Mouse (Mus musculus): ENCODE results near the gene Ankmy1. TPM values are rescaled to one million over a fixed set of nuclear protein-coding genes. Genes with fewer than 3 reads are reported as not detected.

Gene Ankmy1
- total RNA-seq, 2 experiments from 2014 or later: not detected

DNA sequence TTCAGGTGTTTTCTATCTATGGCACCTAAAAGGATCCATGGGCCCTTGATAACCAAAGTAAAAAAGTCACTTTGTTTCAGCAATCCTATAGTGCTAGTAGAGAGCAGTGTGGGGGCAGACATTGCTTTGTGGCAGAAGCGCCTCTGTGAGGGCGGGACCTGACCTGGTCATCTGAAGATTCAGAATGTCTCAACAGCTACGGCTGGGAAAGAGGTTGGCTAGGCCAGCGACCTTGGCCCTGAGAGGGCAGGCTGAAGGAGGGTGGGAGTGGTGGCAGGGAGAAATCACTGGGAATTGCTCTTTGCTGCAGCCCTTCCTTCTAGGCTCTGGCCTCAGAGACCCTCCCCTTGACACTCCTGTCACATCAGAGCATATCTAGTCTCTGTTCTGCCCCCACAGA lies 11.5 kb upstream of the Ankmy1 start:
- ATAC-seq (replicated peaks; ENCODE audit: low FRiP score, poor library complexity, severe bottlenecking): no peak

DNA sequence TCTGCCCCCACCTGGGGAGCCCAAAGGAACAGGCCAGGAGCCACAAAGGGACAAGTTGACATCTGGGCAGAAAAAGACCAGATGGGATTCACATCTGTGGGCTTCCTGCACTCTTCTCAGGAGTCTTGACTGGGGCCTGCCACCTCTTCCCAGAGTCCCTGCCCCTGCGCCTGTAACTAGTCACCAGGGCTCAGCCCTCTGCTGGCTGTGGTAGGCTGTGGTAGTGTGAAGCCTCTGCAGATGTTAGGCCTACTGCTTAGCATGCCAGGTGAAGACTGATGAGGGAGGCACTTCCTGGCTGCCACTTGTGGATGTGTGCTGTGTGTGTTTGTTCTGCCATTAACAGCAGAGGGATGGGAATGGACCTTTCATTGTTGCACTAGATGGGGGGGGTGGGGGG lies 9.6 kb upstream of the Ankmy1 start:
- ATAC-seq (replicated peaks; ENCODE audit: low FRiP score, poor library complexity, severe bottlenecking): no peak

DNA sequence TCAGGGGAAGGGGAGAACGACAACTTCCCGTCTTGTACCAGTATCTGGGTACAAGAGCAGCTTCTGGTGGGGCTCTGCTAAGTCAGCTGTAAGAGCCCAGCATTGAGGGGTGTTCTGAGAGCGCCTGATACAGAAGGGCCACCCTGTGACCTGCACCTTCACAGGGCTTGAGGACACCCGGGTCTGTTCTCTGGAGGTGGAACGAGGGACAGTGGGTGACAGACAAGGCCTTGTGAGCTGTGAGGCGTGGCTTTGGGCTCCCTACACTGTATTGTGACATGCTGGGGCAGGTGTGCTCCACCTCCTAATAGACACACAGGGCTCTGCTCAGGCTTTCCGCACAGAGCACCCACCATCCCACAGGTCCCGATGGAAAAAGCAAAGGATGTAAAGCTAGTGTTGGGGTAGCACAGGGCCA lies 9.0 kb upstream of the Ankmy1 start:
- no peak for ATAC-seq (replicated peaks; ENCODE audit: low FRiP score, poor library complexity, severe bottlenecking)

DNA sequence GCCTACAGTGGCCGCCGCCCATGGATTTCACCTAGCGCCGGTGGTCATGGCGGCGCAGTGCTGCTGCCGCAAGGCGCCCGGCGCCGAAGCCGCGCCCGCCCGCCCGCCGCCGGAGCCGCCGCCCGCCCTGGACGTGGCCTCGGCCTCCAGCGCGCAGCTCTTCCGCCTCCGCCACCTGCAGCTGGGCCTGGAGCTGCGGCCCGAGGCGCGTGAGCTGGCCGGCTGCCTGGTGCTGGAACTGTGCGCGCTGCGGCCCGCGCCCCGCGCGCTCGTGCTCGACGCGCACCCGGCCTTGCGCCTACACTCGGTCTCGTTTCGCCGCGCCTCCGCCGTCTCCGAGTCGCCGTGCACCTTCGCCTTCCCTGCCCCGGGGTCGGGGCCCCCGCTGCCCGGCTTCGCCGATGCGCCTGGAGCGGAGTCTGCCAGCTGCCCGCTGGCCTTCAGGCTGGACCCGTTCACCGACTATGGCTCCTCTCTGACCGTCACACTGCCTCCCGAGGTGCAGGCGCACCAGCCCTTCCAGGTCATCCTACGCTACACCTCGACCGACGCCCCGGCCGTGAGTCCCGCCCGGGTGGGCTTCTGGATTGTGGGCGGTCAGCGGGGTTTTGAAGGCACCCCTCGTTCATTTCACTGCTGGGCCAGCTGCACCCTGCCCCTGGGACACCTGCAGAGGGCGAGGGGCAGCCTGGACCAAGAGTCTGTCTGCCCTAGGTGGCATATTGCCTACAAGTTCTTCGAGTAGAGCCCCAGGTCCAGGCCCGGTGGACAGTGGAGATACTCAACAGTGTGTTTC lies 8.4 kb upstream of the Ankmy1 start:
- ATAC-seq (replicated peaks; ENCODE audit: low FRiP score, poor library complexity, severe bottlenecking): no peak

DNA sequence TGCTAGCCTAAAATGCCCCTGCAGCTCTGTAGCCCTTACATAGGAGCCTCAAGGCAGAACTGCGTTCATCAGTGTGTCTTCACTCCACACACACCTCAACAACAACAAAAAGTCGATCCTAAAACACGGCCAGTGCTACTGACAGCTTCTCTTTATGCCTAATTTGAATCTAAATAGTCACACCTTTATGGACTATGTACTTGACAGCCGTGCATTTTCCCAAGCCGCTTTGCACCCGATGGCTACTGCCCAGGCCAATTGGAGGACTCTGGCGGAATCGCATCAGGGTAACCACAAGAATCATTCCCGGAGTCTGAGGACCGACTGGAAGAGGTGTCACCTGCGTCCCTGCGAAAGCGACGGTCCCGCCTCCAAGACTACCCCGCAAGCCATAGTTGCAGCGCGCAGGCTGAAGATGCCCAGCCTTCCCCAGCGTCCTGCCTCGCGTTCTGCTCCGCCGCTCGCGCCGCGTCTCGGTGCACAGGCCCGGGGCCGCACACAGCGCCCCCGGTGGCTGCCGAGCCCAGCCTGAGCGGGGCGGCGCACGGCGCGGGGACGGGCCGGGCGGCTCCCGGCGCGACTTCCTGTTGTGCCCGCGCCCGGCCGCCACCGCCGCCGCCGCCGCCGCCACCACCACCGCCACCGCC lies 7.7 kb upstream of the Ankmy1 start, which contains the start of gene Rnpepl1:
TSS of gene Rnpepl1 (plus strand) at position 545 of the 647 bp plus-strand sequence.
- peak; percentile 63 for ATAC-seq (replicated peaks; ENCODE audit: low FRiP score, poor library complexity, severe bottlenecking)

DNA sequence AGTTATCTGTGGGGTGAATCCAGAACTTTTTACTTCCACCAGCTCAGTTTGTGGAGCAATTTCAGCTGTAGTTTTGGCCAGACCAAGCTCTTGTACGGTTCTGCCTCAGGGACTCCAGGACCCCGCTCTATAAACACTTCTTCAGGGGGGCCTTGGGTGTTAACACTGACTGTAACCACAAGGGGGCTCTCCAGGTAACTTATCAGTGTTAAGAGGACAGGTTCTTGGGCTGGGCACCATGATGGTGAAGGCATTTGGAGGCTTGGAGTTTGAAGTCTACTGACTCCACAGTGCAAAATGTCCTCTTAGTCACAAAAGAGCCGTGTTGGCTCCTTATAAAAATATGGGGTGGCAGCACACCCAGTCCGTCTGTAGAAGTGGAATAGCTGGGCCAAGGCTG lies 6.4 kb upstream of the Ankmy1 start:
- ATAC-seq (replicated peaks; ENCODE audit: low FRiP score, poor library complexity, severe bottlenecking): no peak

DNA sequence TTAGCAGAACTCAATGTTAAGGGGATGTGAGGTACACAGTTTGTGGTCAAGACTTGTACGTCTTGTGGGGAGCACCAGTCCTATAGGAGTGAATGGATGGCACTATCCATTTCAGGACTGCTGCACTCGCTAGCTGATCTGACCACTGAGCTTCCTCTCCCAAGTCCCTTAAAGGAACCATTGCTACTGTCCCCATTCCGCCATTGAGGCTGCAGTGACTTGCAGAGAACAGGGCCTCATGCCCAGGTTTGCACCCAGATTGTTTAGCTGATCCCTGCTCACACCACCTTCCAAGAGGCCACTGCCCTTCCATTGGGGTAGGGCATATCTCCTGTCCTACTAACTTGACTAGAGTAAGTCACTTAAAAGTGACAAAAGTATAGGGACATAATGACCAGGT lies 6.0 kb upstream of the Ankmy1 start:
- no peak for ATAC-seq (replicated peaks; ENCODE audit: low FRiP score, poor library complexity, severe bottlenecking)

DNA sequence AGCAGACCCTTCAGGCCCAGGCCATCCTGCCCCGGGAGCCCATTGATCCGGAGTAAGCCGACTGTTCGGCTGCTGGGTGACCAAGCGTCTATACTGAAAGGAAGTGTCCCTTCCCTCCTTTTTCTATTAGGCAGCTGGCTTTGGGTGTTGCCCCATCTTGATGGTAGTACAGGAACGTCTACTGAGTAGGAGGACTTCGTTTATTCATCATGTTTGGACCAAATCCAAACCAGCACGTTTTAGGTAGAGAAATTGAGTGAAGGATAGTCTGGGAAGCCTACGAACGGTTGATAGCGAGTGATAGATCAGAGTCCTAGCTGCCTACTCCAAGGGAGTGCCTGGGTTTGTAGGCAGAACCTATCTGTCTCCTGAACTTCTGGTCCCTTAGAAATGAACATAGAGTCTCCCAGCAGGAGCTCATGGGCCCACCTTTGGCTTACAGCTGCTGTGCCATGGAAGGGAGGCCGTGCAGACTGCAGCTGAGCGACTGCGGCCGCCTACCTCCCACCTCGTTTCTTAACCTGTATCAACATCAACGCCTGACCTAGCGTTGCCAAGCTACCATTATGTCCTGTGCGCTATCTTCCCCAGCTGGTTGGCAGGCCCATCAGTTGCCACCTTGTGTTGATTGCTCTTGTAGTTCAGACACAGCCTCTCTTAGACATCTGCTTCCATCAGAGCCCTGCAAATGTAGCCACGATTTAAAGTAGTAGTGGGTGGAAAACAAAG lies 5.1 kb upstream of the Ankmy1 start:
- ATAC-seq (replicated peaks; ENCODE audit: low FRiP score, poor library complexity, severe bottlenecking): peak; percentile 42

DNA sequence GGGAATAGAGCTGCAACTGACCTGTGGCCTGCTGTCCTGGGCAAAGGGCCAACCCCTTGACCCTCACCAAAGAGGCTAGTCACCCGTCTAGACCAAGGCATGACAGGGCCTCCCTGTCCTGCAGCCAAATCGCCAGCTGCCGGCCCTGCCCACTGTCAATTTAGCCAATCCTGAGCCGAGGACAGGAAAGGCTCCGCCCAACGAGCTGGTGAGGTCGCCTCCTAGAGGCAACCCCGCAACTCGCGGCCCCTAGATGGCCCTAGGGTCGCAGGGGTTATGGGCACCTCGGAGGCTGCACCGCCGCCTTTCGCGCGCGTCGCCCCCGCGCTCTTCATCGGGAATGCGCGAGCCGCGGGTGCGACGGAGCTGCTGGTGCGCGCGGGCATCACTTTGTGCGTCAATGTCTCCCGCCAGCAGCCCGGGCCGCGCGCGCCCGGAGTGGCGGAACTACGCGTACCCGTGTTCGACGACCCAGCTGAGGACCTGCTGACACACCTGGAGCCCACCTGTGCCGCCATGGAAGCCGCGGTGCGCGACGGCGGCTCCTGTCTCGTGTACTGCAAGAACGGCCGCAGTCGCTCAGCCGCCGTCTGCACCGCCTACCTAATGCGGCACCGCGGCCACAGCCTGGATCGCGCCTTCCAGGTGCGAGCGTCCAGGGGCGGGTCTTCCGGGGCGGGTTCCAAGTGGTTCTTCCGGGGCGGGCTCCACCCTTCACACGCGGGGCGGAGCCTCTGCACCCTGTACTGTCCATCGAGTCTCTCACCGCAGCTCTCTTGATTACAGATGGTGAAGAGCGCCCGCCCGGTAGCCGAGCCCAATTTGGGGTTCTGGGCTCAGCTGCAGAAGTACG lies 4.3 kb upstream of the Ankmy1 start, which contains the start of gene Dusp28:
TSS of gene Dusp28 (plus strand) at position 203 of the 853 bp plus-strand sequence.
- peak; percentile 81 for ATAC-seq (replicated peaks; ENCODE audit: low FRiP score, poor library complexity, severe bottlenecking)

DNA sequence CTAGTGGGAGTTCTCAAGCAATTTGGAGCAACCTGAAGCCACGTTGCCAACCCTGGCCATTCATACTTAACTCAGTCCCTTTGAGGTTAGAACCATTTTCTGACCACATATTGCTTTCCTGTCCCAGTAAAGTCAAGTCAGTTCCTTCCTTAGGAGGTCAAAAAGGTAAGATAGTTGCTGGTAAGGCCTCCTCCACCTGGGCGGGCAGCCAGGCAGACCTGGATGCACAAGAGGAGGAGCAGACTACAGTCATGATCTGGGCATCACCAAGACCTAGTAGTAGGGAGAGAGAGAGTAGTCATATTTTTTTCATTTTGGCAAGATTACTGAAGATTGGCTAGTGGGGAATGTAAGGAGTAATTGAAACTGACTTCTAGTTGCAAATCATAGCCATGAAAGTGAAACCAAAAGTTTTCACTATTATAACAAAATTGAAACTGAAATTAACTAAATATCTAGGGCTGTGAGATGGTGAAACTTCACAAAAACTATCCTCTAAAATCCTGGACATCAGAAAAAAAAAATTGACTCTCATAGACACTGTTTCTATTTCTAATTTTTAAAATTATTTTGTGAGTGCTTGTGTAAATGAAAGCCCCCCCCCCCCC lies 3.1 kb upstream of the Ankmy1 start:
- no peak for ATAC-seq (replicated peaks; ENCODE audit: low FRiP score, poor library complexity, severe bottlenecking)

DNA sequence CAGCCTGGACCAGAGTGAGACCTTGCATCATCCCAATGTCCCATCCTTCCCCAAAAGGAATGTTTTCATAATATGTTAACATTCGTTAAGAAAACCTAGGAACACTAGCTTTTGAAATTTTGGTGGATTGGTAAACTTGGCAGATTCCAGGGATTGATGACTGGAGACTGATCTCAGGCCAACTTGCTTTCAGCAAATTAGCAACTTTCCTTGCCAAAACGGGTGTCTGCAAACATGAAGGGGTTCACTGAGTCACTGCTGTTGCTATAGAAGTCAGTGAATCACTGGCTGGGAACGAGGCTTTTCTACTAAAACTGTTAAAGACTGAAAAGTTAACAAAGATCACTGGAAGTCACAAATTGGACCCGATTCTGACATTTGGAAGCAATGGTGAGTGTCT lies 921 bp upstream of the Ankmy1 start:
- ATAC-seq (replicated peaks; ENCODE audit: low FRiP score, poor library complexity, severe bottlenecking): no peak

DNA sequence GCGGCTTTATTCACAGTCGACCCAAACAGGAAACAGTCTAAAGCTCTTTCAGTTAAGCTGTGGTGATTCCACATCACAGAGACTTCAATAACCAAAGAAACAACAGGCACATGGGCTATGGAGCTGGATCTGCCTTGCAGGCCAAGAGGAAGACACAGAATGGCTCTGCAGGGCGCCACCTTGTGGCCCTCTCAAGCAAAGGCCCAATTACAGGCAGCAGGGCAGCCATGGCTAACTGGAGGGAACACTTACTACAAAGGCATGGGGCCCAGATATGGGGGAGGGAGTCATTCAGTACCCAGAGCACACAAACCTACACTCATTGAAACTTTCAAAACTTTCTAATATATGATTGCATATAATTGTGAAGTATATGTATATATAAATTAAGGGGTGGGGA lies 7.6 kb downstream of the Ankmy1 start:
- peak; percentile 94 for ATAC-seq (replicated peaks; ENCODE audit: low FRiP score, poor library complexity, severe bottlenecking)

DNA sequence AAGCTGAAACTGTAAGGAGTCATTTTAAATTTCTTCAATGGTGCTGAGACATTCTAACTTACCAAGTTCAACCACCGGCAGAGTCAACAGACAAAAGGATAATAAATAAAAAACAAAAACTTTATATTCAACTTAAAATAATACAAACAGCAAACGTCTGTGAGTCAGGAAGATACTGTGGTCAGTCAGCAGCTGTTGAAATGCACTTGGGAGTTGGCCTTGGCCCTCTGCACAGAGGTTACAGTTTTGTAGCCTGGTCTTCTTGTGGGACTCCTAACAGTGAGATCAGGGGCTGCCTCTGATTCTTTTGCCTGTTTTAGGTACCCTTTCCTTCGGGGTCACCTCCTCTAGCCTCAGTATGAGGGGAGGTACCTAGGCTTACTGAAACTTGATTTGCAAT lies 8.8 kb downstream of the Ankmy1 start:
- no peak for ATAC-seq (replicated peaks; ENCODE audit: low FRiP score, poor library complexity, severe bottlenecking)

DNA sequence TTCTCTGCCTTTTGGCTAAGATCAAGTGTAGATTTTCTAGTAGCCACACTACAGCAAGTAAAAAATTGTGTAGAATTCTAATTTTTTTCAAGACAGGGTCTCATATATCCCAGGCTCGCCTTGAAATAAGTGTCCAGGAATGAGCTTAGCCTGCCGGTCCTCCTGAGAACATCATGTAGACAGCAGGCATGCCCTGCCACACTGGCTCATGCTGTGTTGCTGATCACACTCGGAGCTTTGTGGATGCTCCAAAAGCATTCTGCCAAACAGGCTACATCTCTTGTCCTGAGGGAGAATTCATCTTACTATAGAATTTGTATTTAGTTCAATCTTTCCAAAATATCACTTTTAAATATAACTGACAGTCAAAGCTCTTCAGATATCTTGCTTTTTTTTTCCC lies 9.9 kb downstream of the Ankmy1 start:
- no peak for ATAC-seq (replicated peaks; ENCODE audit: low FRiP score, poor library complexity, severe bottlenecking)

DNA sequence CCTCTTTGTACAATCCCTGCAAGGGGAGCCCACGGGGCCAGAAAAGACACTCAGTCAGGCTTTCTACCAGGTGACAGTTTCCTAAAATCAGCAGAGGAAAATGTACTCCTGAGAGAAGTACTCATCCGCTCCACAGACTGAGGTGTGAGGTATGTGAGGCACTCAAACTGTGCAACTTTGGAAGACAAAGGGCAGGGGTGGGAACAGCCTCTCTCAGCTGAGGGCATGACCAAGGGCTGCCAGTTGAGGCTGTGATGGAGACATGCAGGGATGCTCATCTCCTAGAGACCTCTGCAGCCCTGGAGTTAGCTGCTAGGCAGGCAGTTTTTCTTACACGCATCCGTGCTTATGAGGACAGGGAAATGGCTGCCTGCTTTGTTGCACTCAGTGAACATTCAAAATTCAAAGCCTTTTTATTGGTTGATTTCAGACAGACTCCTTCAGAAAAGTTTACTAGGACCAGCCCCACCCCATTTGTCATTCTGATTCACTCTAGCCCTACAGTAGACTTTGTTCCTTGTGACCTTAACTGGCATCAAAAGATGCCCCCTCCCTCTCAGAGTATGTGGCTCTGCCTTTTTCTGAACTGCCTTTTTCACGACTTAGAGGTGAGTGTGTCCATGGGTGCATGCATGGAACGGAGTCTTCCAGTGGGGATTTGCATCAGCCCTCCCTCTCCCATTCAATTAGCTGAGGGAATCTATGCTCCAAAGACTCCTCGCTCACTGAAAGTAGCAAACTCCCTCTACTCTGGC lies 13.6 kb downstream of the Ankmy1 start:
- no peak for ATAC-seq (replicated peaks; ENCODE audit: low FRiP score, poor library complexity, severe bottlenecking)

DNA sequence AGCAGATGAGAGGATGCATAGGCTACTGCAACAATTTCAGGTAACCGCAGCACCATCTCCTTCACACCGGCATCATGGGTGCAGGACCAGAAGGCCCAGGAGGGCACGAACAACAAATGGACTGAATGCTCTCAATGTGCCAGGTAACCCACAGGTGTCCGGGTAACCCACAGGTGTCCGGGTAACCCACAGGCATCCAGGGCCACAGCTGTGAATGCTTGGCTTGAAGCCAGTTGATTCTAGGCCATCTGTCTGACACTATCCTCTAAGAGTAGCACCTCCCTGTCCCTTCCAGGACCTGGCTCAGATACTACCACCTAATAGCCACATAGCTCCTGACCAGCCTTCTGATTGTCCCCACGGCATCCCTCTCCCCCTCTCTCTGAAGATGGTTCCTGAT lies 20.7 kb downstream of the Ankmy1 start:
- ATAC-seq (replicated peaks; ENCODE audit: low FRiP score, poor library complexity, severe bottlenecking): no peak

DNA sequence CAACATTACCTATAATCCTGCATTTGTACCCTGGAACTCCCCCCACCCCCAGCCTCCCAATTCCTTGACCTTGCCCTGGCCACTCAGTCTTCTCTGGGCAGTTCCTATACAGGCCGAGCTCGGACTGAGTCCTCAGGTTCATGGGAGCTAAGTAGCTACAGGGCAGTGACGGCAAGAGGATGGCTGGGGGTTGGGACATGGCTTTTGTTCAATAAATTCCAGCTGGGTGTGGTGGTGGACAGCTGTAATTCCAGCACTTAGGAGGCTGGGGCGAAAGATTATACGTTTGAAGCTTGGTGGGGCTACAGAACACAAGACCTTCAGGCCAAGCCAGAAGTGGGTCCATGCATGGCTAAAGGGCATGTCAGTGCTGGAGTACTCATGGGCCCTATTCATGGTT lies 22.6 kb downstream of the Ankmy1 start:
- no peak for ATAC-seq (replicated peaks; ENCODE audit: low FRiP score, poor library complexity, severe bottlenecking)

DNA sequence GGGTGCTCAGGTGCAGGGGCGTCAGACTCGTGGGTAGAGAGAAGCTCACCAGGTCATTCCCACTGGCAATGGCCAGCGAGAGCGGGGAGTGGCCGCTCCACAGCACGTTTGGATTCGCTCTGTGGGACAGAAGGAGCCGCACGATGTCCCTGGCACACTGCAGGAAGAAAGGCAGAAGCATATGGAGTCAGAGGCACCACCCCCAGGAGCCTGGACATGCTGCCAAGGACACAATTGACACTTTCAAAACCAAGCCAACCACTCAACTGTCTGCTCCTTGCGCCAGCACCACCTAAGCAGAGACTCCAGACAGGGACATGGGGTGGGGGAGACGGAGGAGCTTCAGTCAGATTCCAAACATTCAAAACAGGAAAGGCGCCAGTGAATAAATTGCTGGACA lies 23.4 kb downstream of the Ankmy1 start:
- ATAC-seq (replicated peaks; ENCODE audit: low FRiP score, poor library complexity, severe bottlenecking): no peak

Data from erythroblast, adult 5-6 weeks (primary cell).